Mouse (Mus musculus) MEL (cell line): Measurements from ENCODE around the gene Rpap1. TPM values are rescaled to one million over a fixed set of nuclear protein-coding genes. Genes with fewer than 3 reads are reported as not detected.

ENCODE experiments used
- DNase-seq: peaks from one replicate; pipeline ENCODE4 v3.0.0; 2011; ENCODE audit warnings: low read depth, low spot score
- H3K27ac ChIP-seq: 2 replicates; pipeline ENCODE4 v1.5.1; 2012; ENCODE audit warnings: low read depth, mild to moderate bottlenecking, control low read depth, low read length, moderate library complexity; ENCODE audit not compliant: control insufficient read depth
- H3K27me3 ChIP-seq, 2 experiments: fragments of 150-350 bp in 1 of 2; sonication (generic) in 1 of 2; 2 replicates each; pipeline ENCODE4 v1.6.1; 2012; ENCODE audit warnings: low read length in 2 of 2, mild to moderate bottlenecking in 2 of 2, improper control_type of control experiment in 1 of 2, moderate library complexity in 1 of 2; ENCODE audit not compliant: insufficient read depth in 2 of 2, control insufficient read depth in 1 of 2
- H3K36me3 ChIP-seq, 2 experiments: 2 replicates each; pipeline ENCODE4 v1.6.1; 2012 to 2014; ENCODE audit warnings: low read length in 2 of 2, improper control_type of control experiment in 1 of 2, inconsistent platforms in 1 of 2, mild to moderate bottlenecking in 1 of 2; ENCODE audit not compliant: insufficient read depth in 2 of 2, control insufficient read depth in 1 of 2
- H3K4me1 ChIP-seq, 2 experiments: fragments of 150-350 bp in 1 of 2; sonication (generic) in 1 of 2; 2 replicates each; pipeline ENCODE4 v1.6.1; 2012; ENCODE audit warnings: low read length in 2 of 2, improper control_type of control experiment in 1 of 2, mild to moderate bottlenecking in 1 of 2; ENCODE audit not compliant: insufficient read depth in 2 of 2, control insufficient read depth in 1 of 2
- H3K4me3 ChIP-seq, 2 experiments: fragments of 150-350 bp in 1 of 2; sonication (generic) in 1 of 2; 2 replicates each; pipeline ENCODE4 v1.5.1; 2012; ENCODE audit warnings: low read depth in 2 of 2, low read length in 2 of 2, mild to moderate bottlenecking in 2 of 2, moderate library complexity in 2 of 2, control low read depth in 1 of 2, improper control_type of control experiment in 1 of 2; ENCODE audit not compliant: control insufficient read depth in 1 of 2, insufficient read depth in 1 of 2
- H3K79me2 ChIP-seq: 2 replicates; pipeline ENCODE4 v1.6.1; 2012; ENCODE audit warnings: mild to moderate bottlenecking, low read length, moderate library complexity; ENCODE audit not compliant: control insufficient read depth, poor library complexity, insufficient read depth
- H3K9ac ChIP-seq: 2 replicates; pipeline ENCODE4 v1.6.1; 2012; ENCODE audit warnings: low read depth, mild to moderate bottlenecking, control low read depth, low read length, moderate library complexity; ENCODE audit not compliant: control insufficient read depth, poor library complexity, severe bottlenecking
- H3K9me3 ChIP-seq: fragments of 150-350 bp; sonication (generic); replicated peaks from 2 replicates; pipeline ENCODE4 v1.6.1; 2012; ENCODE audit warnings: mild to moderate bottlenecking, low read length, improper control_type of control experiment, moderate library complexity; ENCODE audit not compliant: insufficient read depth
- ELF1 ChIP-seq: IDR thresholded peaks from 2 replicates; pipeline ENCODE4 v1.6.1; 2014; ENCODE audit warnings: low read depth, mild to moderate bottlenecking, inconsistent platforms, low read length, improper control_type of control experiment, moderate library complexity
- EP300 ChIP-seq, 2 experiments: IDR thresholded peaks; 2 replicates each; pipeline ENCODE4 v1.6.1; 2011; ENCODE audit warnings: improper control_type of control experiment in 2 of 2, low read length in 2 of 2, low read depth in 1 of 2, mild to moderate bottlenecking in 1 of 2
- MAFK ChIP-seq: IDR thresholded peaks from 2 replicates; pipeline ENCODE4 v1.6.1; 2011; ENCODE audit warnings: low read depth, mild to moderate bottlenecking, low read length, improper control_type of control experiment, borderline replicate concordance
- MAZ ChIP-seq: IDR thresholded peaks from 2 replicates; pipeline ENCODE4 v1.6.1; 2012; ENCODE audit warnings: low read depth, mild to moderate bottlenecking, inconsistent platforms, low read length, improper control_type of control experiment
- MYB ChIP-seq: IDR thresholded peaks from 2 replicates; pipeline ENCODE4 v1.6.1; 2011; ENCODE audit warnings: mild to moderate bottlenecking, low read depth, low read length, improper control_type of control experiment
- NELFE ChIP-seq: IDR thresholded peaks from 2 replicates; pipeline ENCODE4 v1.6.1; 2011; ENCODE audit warnings: low read depth, low read length, improper control_type of control experiment
- NRF1 ChIP-seq: IDR thresholded peaks from 2 replicates; pipeline ENCODE4 v1.6.1; 2014; ENCODE audit warnings: low read depth, mild to moderate bottlenecking, inconsistent platforms, low read length, improper control_type of control experiment, moderate library complexity; ENCODE audit not compliant: poor library complexity, insufficient read depth, severe bottlenecking
- TAL1 ChIP-seq: IDR thresholded peaks from 2 replicates; pipeline ENCODE4 v1.6.1; 2012; ENCODE audit warnings: mild to moderate bottlenecking, inconsistent platforms, low read length, moderate library complexity, mixed read lengths
- USF1 ChIP-seq: IDR thresholded peaks from 2 replicates; pipeline ENCODE4 v1.6.1; 2014; ENCODE audit warnings: low read depth, mild to moderate bottlenecking, inconsistent platforms, low read length, improper control_type of control experiment, moderate library complexity
- USF2 ChIP-seq, 2 experiments: IDR thresholded peaks; 2 replicates each; pipeline ENCODE4 v1.6.1; 2011 to 2012; ENCODE audit warnings: improper control_type of control experiment in 2 of 2, low read length in 2 of 2, borderline replicate concordance in 1 of 2, inconsistent platforms in 1 of 2, low read depth in 1 of 2, mild to moderate bottlenecking in 1 of 2; ENCODE audit not compliant: insufficient read depth in 1 of 2
- ZKSCAN1 ChIP-seq: IDR thresholded peaks from 2 replicates; pipeline ENCODE4 v1.6.1; 2012; ENCODE audit warnings: low read depth, mild to moderate bottlenecking, inconsistent platforms, low read length, improper control_type of control experiment, moderate library complexity
- polyA plus RNA-seq, 2 experiments: library from polyadenylated mRNA; stranded (reverse) in 1 of 2; unstranded in 1 of 2; fragments of >175 nt in 1 of 2; fragments of >200 nt in 1 of 2; gene quantifications; 2 replicates each; pipeline versions ENCODE4 v1.2.1 to v1.2.4; 2012; ENCODE audit warnings: low replicate concordance in 2 of 2, low read depth in 1 of 2; ENCODE audit not compliant: insufficient read length in 2 of 2, insufficient read depth in 1 of 2, missing spikeins in 1 of 2
- total RNA-seq: library from RNA; depleted of rRNA; stranded (reverse); fragments of 300-350 nt; gene quantifications from 2 replicates; pipeline ENCODE4 v1.2.3, GENCODE M21; 2012

Gene Rpap1
- total and polyA plus RNA-seq, 3 experiments: 12.9 to 26.8 TPM; not detected in 1

DNA sequence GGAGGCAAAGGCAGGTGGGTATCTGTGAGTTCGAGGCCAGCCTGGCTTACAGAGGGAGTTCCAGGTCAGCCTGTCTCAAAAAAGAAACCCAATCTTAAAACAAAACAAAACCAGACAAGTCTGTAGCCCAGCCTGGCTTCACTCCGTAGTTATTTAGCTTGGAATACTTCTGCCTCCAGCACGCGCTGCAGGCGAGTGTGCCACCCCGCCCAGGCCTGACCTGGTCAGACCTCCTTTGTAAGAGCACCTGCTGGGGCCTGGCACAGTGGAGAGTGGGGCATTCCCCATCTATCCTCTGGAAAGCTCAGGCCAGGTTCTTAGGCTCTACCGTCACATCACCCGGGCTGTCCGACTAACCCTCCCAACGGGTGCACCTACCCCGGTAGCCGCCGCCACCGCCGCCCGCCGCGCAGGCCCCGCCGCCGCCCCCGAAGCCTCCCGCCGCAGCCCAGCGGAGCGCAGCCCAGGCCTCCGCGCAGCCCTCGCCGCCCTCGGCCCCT is 29.7 kb downstream of the Rpap1 start:
- Histone ChIP-seq H3K4me3 (peak overlapping the region; percentile 48 to 67; a peak in 3 of 4 replicates), H3K27ac (no peak overlapping the region), H3K9ac (peak overlapping the region; percentile 59), H3K27me3 (no peaks in the 10 kb centered on the region), H3K9me3 (no peaks in the 10 kb centered on the region), H3K79me2 (no peaks in the 10 kb centered on the region), H3K4me1 (no peaks in the 10 kb centered on the region), H3K36me3 (no peaks in the 10 kb centered on the region)
- TF ChIP-seq ELF1 (no peak), USF2 (IDR thresholded peaks at IDR 0.05; ENCODE audit: borderline replicate concordance in 1 of 2, insufficient read depth in 1 of 2, low read depth in 1 of 2, low read length in 2 of 2) (no peak), MAZ (no peak), NRF1 (no peak)
- DNase-seq: no peak

DNA sequence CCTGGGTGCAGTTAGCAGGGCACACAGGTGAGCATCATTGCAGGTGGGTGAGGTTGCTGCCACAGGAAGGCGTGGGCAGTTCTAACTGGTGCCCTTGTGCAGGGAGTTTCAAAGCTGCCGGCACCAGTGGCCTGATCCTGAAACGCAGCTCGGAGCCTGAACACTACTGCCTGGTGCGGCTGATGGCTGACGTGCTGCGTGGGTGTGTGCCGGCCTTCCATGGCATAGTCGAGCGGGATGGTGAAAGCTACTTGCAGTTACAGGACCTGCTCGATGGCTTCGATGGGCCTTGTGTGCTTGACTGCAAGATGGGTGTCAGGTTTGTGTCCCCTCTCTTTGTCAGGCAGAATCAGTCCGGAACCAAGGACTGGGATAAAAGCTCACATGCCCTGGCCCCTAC is 38.1 kb downstream of the Rpap1 start:
- DNase-seq: no peak
- no peaks in the 10 kb centered on the region for H3K9me3 ChIP-seq
- H3K4me3 ChIP-seq: no peak overlapping the region
- TF ChIP-seq NRF1 (no peak), ELF1 (no peak), ZKSCAN1 (no peak), TAL1 (no peak), EP300 (IDR thresholded peaks at IDR 0.05; ENCODE audit: low read depth in 1 of 2, low read length in 2 of 2) (no peak), USF1 (no peak)
- TF ChIP-seq, all 39 proteins: peak for 0
- Histone ChIP-seq H3K27ac (no peak overlapping the region), H3K27me3 (no peaks in the 10 kb centered on the region), H3K79me2 (no peaks in the 10 kb centered on the region), H3K4me1 (no peaks in the 10 kb centered on the region), H3K9ac (no peak overlapping the region), H3K36me3 (no peaks in the 10 kb centered on the region)

DNA sequence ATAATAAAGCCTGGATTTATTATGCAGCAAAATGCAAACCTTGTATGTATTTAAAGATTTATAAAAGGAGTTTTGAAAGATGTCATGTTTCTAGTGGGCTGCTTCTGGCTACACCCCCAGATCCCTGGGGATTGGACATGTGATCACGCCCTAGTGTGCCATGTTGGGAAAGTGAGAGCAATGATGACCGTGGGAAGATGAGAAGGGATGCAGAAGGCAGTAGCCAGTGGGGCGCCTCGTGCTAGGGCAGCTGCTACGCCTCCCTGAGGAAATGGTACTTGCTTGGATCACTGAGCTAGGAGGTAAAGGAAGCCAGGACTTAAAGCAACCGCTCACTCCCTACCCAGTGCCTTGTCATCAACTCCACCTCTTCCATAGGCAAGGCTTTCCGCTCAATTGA is 39.8 kb downstream of the Rpap1 start:
- no peaks in the 10 kb centered on the region for H3K36me3 ChIP-seq
- H3K79me2 ChIP-seq: no peaks in the 10 kb centered on the region
- TF ChIP-seq NRF1: no peak
- no peak for TF ChIP-seq MAFK
- no peak for TF ChIP-seq NELFE
- no peak for TF ChIP-seq MYB
- TF ChIP-seq, all 39 proteins: peak for 0
- Histone ChIP-seq H3K9ac (no peak overlapping the region), H3K27ac (no peak overlapping the region), H3K4me3 (no peak overlapping the region), H3K4me1 (no peaks in the 10 kb centered on the region), H3K27me3 (no peaks in the 10 kb centered on the region), H3K9me3 (no peaks in the 10 kb centered on the region)
- DNase-seq: no peak
